Mouse (Mus musculus): ENCODE measurements around the gene Olfr502. TPM values are rescaled to one million over a fixed set of nuclear protein-coding genes. Genes with fewer than 3 reads are reported as not detected.

Olfr502 gene
- total and polyA plus RNA-seq, 3 experiments, result not detected

DNA sequence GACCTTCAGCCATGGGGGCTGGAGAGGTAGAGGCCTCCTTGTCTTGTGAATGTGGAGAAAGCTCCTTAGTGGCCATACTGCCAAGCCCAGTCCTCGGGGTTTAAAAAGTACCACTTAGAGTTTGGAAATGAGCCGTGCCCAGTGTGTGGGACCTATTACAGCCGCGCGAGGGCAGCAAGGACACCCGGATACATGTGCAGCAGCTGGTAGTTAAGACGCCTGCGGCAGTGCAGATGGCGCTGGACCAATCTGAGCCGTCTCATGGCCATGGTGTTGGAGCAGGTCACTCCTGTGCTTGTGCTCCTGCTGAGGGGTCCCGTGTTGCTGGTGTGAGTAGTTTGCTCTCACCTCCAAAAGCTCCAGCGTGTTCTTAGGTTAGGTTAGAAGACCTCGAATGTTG is 17.6 kb upstream of the Olfr502 start:
- Histone ChIP-seq H3K36me3 (replicated peaks in 1 of 2; ENCODE audit: control insufficient read depth in 1 of 2, insufficient read depth in 1 of 2, low read length in 1 of 2) (no peaks in the 10 kb centered on the region), H3K79me2 (replicated peaks; ENCODE audit: control insufficient read depth, extremely low read depth, insufficient read depth, poor library complexity, severe bottlenecking) (no peaks in the 10 kb centered on the region), H3K27me3 (replicated peaks) (no peaks in the 10 kb centered on the region), H3K27ac (ENCODE audit: insufficient read depth, low read depth) (no peak overlapping the region), H3K4me3 (replicated peaks in 1 of 3; ENCODE audit: low read depth in 2 of 3, low read length in 2 of 3, poor library complexity in 1 of 3) (no peak overlapping the region), H3K9me3 (replicated peaks; ENCODE audit: low read length) (peaks cover 7% of the 10 kb centered on the region), H3K9ac (ENCODE audit: insufficient read depth, low read depth) (no peak overlapping the region), H3K4me1 (ENCODE audit: control insufficient read depth in 1 of 2, insufficient read depth in 2 of 2) (no peaks in the 10 kb centered on the region), H3K4me2 (ENCODE audit: insufficient read depth, low read depth, poor library complexity, severe bottlenecking) (no peak overlapping the region)
- TF ChIP-seq EP300 (IDR thresholded peaks at IDR 0.05; ENCODE audit: low read length) (no peak), TBP (conservative IDR thresholded peaks at IDR 0.05; ENCODE audit: low read depth, low read length) (no peak), GABPA (IDR thresholded peaks at IDR 0.05; ENCODE audit: insufficient replicate concordance, low read depth, low read length) (no peak), UBTF (IDR thresholded peaks at IDR 0.05; ENCODE audit: low read depth, low read length) (no peak), USF1 (IDR thresholded peaks at IDR 0.05; ENCODE audit: low read depth, low read length) (no peak), CHD2 (IDR thresholded peaks at IDR 0.05; ENCODE audit: low read length) (no peak), ELF1 (IDR thresholded peaks at IDR 0.05; ENCODE audit: low read depth, low read length) (no peak), CHD1 (IDR thresholded peaks at IDR 0.05; ENCODE audit: low read depth, low read length) (no peak), JUND (conservative IDR thresholded peaks at IDR 0.05; ENCODE audit: low read depth, low read length) (no peak), SMC3 (IDR thresholded peaks at IDR 0.05; ENCODE audit: low read depth, low read length) (no peak), IRF4 (IDR thresholded peaks at IDR 0.05; ENCODE audit: low read depth, low read length) (no peak), E2F4 (IDR thresholded peaks at IDR 0.05; ENCODE audit: insufficient replicate concordance, low read depth, low read length) (no peak), KAT2A (IDR thresholded peaks at IDR 0.05; ENCODE audit: insufficient replicate concordance, low read length) (no peak), NRF1 (IDR thresholded peaks at IDR 0.05; ENCODE audit: low read depth, low read length) (no peak), MYC (IDR thresholded peaks at IDR 0.05; ENCODE audit: low read depth, low read length) (no peak), ZMIZ1 (IDR thresholded peaks at IDR 0.05; ENCODE audit: low read depth, low read length) (no peak), BHLHE40 (IDR thresholded peaks at IDR 0.05; ENCODE audit: low read depth, low read length) (no peak), ETS1 (conservative IDR thresholded peaks at IDR 0.05; ENCODE audit: low read depth, low read length) (no peak), MAZ (IDR thresholded peaks at IDR 0.05; ENCODE audit: low read depth, low read length) (no peak)
- dilution Hi-C loops (cut with MboI; ENCODE audit: extremely low pct_ligation_motif_present, extremely low pct_unique_long_range_greater_than_20kb, low sequenced_read_pairs) (no loop called here), in situ Hi-C loops (cut with MboI; ENCODE audit: low pct_ligation_motif_present, low pct_unique_long_range_greater_than_20kb, low sequenced_read_pairs) (no loop called here)
- DNase-seq (ENCODE audit: extremely low read depth), result no peak

Other genes starting within 250 kb of the Olfr502 start
- gene Olfr490, start 236.1 kb downstream of the Olfr502 start, total RNA-seq (2012; rRNA removed), result not detected in 2 replicates
- gene Olfr490, start 236.1 kb downstream of the Olfr502 start, total RNA-seq (2014; rRNA removed), result not detected in 2 replicates
- not detected in 2 replicates for gene Olfr490, start 236.1 kb downstream of the Olfr502 start, polyA plus RNA-seq (2012; ENCODE audit: insufficient read length, low read depth)
- not detected in 2 replicates for gene Olfr491, start 211.6 kb downstream of the Olfr502 start, total RNA-seq (2012; rRNA removed)
- gene Olfr491, start 211.6 kb downstream of the Olfr502 start, total RNA-seq (2014; rRNA removed), result not detected in 2 replicates
- gene Olfr491, start 211.6 kb downstream of the Olfr502 start, polyA plus RNA-seq (2012; ENCODE audit: insufficient read length, low read depth), result not detected in 2 replicates
- gene Olfr492, start 201.4 kb downstream of the Olfr502 start, total RNA-seq (2012; rRNA removed), result not detected in 2 replicates
- gene Olfr492, start 201.4 kb downstream of the Olfr502 start, total RNA-seq (2014; rRNA removed), result not detected in 2 replicates
- gene Olfr492, start 201.4 kb downstream of the Olfr502 start, polyA plus RNA-seq (2012; ENCODE audit: insufficient read length, low read depth), result not detected in 2 replicates
- gene Olfr493, start 178.1 kb downstream of the Olfr502 start, total RNA-seq (2012; rRNA removed), result not detected in 2 replicates
- not detected in 2 replicates for gene Olfr493, start 178.1 kb downstream of the Olfr502 start, total RNA-seq (2014; rRNA removed)
- gene Olfr493, start 178.1 kb downstream of the Olfr502 start, polyA plus RNA-seq (2012; ENCODE audit: insufficient read length, low read depth), result not detected in 2 replicates
- not detected in 2 replicates for gene Olfr494, start 159.7 kb downstream of the Olfr502 start, total RNA-seq (2012; rRNA removed)
- gene Olfr494, start 159.7 kb downstream of the Olfr502 start, total RNA-seq (2014; rRNA removed), result not detected in 2 replicates
- gene Olfr494, start 159.7 kb downstream of the Olfr502 start, polyA plus RNA-seq (2012; ENCODE audit: insufficient read length, low read depth), result not detected in 2 replicates
- gene Olfr495, start 131.9 kb downstream of the Olfr502 start, total RNA-seq (2012; rRNA removed), result not detected in 2 replicates
- gene Olfr495, start 131.9 kb downstream of the Olfr502 start, total RNA-seq (2014; rRNA removed), result not detected in 2 replicates
- not detected in 2 replicates for gene Olfr495, start 131.9 kb downstream of the Olfr502 start, polyA plus RNA-seq (2012; ENCODE audit: insufficient read length, low read depth)
- not detected in 2 replicates for gene Olfr497, start 104.6 kb downstream of the Olfr502 start, total RNA-seq (2012; rRNA removed)
- not detected in 2 replicates for gene Olfr497, start 104.6 kb downstream of the Olfr502 start, total RNA-seq (2014; rRNA removed)
- not detected in 2 replicates for gene Olfr497, start 104.6 kb downstream of the Olfr502 start, polyA plus RNA-seq (2012; ENCODE audit: insufficient read length, low read depth)
- gene Olfr498, start 59.7 kb downstream of the Olfr502 start, total RNA-seq (2012; rRNA removed), result not detected in 2 replicates
- gene Olfr498, start 59.7 kb downstream of the Olfr502 start, total RNA-seq (2014; rRNA removed), result not detected in 2 replicates
- gene Olfr498, start 59.7 kb downstream of the Olfr502 start, polyA plus RNA-seq (2012; ENCODE audit: insufficient read length, low read depth), result not detected in 2 replicates
- not detected in 2 replicates for gene Olfr503, start 19.5 kb upstream of the Olfr502 start, total RNA-seq (2012; rRNA removed)
- gene Olfr503, start 19.5 kb upstream of the Olfr502 start, total RNA-seq (2014; rRNA removed), result not detected in 2 replicates
- gene Olfr503, start 19.5 kb upstream of the Olfr502 start, polyA plus RNA-seq (2012; ENCODE audit: insufficient read length, low read depth), result not detected in 2 replicates
- gene Olfr504, start 40.7 kb upstream of the Olfr502 start, total RNA-seq (2012; rRNA removed), result not detected in 2 replicates
- not detected in 2 replicates for gene Olfr504, start 40.7 kb upstream of the Olfr502 start, total RNA-seq (2014; rRNA removed)
- gene Olfr504, start 40.7 kb upstream of the Olfr502 start, polyA plus RNA-seq (2012; ENCODE audit: insufficient read length, low read depth), result not detected in 2 replicates
- gene Olfr506, start 85.7 kb upstream of the Olfr502 start, total RNA-seq (2012; rRNA removed), result not detected in 2 replicates
- not detected in 2 replicates for gene Olfr506, start 85.7 kb upstream of the Olfr502 start, total RNA-seq (2014; rRNA removed)
- not detected in 2 replicates for gene Olfr506, start 85.7 kb upstream of the Olfr502 start, polyA plus RNA-seq (2012; ENCODE audit: insufficient read length, low read depth)
- gene Olfr507, start 96.7 kb upstream of the Olfr502 start, total RNA-seq (2012; rRNA removed), result not detected in 2 replicates
- gene Olfr507, start 96.7 kb upstream of the Olfr502 start, total RNA-seq (2014; rRNA removed), result not detected in 2 replicates
- gene Olfr507, start 96.7 kb upstream of the Olfr502 start, polyA plus RNA-seq (2012; ENCODE audit: insufficient read length, low read depth), result not detected in 2 replicates
- not detected in 2 replicates for gene Olfr508, start 104.9 kb upstream of the Olfr502 start, total RNA-seq (2012; rRNA removed)
- gene Olfr508, start 104.9 kb upstream of the Olfr502 start, total RNA-seq (2014; rRNA removed), result not detected in 2 replicates
- not detected in 2 replicates for gene Olfr508, start 104.9 kb upstream of the Olfr502 start, polyA plus RNA-seq (2012; ENCODE audit: insufficient read length, low read depth)
- gene Olfr509, start 126.8 kb upstream of the Olfr502 start, total RNA-seq (2012; rRNA removed), result not detected in 2 replicates
- gene Olfr509, start 126.8 kb upstream of the Olfr502 start, total RNA-seq (2014; rRNA removed), result not detected in 2 replicates
- gene Olfr509, start 126.8 kb upstream of the Olfr502 start, polyA plus RNA-seq (2012; ENCODE audit: insufficient read length, low read depth), result not detected in 2 replicates
- gene Olfr510, start 141.4 kb upstream of the Olfr502 start, total RNA-seq (2012; rRNA removed), result not detected in 2 replicates
- gene Olfr510, start 141.4 kb upstream of the Olfr502 start, total RNA-seq (2014; rRNA removed), result not detected in 2 replicates
- not detected in 2 replicates for gene Olfr510, start 141.4 kb upstream of the Olfr502 start, polyA plus RNA-seq (2012; ENCODE audit: insufficient read length, low read depth)
- not detected in 2 replicates for gene Olfr512, start 188.3 kb upstream of the Olfr502 start, total RNA-seq (2012; rRNA removed)
- gene Olfr512, start 188.3 kb upstream of the Olfr502 start, total RNA-seq (2014; rRNA removed), result not detected in 2 replicates
- gene Olfr512, start 188.3 kb upstream of the Olfr502 start, polyA plus RNA-seq (2012; ENCODE audit: insufficient read length, low read depth), result not detected in 2 replicates
- not detected in 2 replicates for gene Olfr513, start 225.9 kb upstream of the Olfr502 start, total RNA-seq (2012; rRNA removed)
- not detected in 2 replicates for gene Olfr513, start 225.9 kb upstream of the Olfr502 start, total RNA-seq (2014; rRNA removed)
- not detected in 2 replicates for gene Olfr513, start 225.9 kb upstream of the Olfr502 start, polyA plus RNA-seq (2012; ENCODE audit: insufficient read length, low read depth)

Data from CH12.LX (cell line).